Mouse (Mus musculus) frontal cortex, adult 2 months (tissue): ENCODE measurements around the gene Aig1. TPM values are rescaled to one million over a fixed set of nuclear protein-coding genes. Genes with fewer than 3 reads are reported as not detected.
A peak's percentile ranks its signal among the peaks of the same experiment; 100 is the strongest.

Experiments
- DNase-seq, 2 experiments: peaks; one replicate each; pipeline ENCODE4 v3.0.0; 2022; ENCODE audit warnings: low spot score in 1 of 2; ENCODE audit errors: extremely low spot score in 1 of 2
- polyA plus RNA-seq: library from polyadenylated mRNA; depleted of rRNA; stranded (reverse); fragments of >200 nt; gene quantifications from 2 replicates; pipeline ENCODE4 v1.2.3, GENCODE M21; 2012

Aig1 gene
- polyA plus RNA-seq, 1 experiment = 69.6 TPM

DNA sequence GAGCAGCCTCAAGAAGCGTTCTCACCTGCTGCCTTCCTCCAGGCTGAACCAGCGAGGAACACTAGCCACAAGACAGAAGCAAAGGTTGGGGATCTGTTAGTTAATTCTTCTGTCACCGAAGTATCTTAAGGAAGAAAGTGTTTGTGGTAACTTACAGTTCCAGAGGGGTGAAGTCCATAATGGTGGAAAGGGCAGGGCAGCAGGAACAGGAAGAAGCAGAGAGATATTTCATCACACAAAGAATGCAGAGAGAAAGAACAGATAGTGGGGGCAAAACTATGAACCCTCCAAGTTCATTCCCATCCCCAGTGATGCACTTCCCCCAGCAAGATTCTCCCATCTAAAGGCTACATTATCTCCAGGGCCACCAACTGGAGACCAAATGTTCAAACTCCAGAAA, 13.7 kb downstream of the Aig1 start:
- no peak for DNase-seq

DNA sequence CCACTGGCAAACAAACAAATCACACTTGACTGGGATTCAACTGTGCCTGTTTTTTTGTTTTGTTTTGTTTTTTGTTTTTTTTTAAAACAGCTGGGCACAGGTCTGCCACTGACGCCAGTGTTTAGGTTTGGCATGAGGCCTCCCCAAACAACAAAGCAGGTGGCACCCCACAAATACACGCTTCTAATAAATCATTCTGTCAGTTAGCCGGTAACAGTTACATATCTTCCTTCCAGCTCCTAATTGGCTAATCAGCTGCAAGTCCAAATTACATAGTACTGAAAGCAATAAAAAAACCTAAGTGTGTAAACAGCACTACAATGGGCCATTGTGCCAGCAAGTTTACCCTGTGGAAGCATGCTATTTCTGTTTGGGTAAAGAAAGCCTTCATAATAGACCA, 18.7 kb downstream of the Aig1 start:
- no peak for DNase-seq

- DNase-seq = no peak
Measured at GRCm38 (mm10) chr10:13849205-13849604, 19.6 kb downstream of the Aig1 start.

- peak; percentile 70 to 83 for DNase-seq
Measured at GRCm38 (mm10) chr10:13844864-13845263, 23.9 kb downstream of the Aig1 start.

DNA sequence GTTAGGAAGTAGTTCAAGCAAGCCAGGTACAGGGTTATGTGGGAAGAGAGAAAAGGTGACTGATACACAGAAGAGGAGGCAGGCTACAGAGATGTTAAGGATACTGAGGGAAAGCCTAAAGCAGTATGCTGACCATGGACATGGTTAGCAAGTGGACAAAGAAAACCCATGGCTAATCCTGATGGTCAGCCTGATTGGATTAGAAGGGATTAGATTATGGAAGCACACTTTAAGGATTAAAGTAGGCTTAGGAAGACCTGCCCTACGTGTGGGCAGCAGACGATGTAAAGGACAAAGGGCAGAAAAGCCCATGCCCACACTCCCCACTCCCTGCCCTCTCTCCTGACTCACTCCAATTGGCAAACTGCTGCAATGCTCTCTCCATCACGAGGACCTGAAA, 25.0 kb downstream of the Aig1 start:
- DNase-seq = no peak

- peak in 1 of 2 experiments; percentile 63 for DNase-seq
Measured at GRCm38 (mm10) chr10:13842855-13843254, 25.9 kb downstream of the Aig1 start.

DNA sequence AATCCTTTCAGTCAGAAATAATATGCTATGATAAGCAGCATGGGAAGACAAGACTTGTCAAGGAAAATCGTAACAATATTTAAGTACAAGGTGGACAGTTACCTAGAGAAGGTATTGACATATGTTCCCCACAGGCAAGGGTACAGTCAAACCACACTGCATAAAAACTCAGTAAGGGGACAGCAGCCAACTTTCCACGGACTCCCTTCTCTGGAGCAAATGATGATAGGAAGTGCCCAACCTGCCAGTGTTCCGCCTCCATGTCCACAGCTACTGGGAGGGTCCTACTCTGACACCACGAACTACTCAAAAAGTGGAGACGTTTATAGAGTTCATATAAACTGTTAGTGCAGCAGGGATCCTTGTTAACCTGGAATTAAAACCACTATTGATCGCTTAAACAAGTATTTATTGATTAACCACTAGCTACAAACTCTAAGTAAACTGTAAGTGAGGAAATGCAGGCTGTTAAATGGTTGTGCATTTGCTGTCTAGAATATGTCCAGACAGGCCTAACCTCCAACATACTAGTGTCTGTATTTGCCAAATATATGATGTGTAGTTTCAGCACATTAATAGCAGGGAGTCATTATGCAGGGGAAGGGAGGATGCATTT, 30.2 kb downstream of the Aig1 start:
- DNase-seq = no peak

- no peak for DNase-seq
Measured at GRCm38 (mm10) chr10:13837709-13838456, 30.9 kb downstream of the Aig1 start.

GRCm38 (mm10) chr10:13836956-13837355, 31.8 kb downstream of the Aig1 start:
- no peak for DNase-seq

GRCm38 (mm10) chr10:13835737-13836475, 32.9 kb downstream of the Aig1 start:
- DNase-seq = no peak

- peak in 1 of 2 experiments; percentile 54 for DNase-seq
Measured at GRCm38 (mm10) chr10:13834056-13834455, 34.7 kb downstream of the Aig1 start.

DNA sequence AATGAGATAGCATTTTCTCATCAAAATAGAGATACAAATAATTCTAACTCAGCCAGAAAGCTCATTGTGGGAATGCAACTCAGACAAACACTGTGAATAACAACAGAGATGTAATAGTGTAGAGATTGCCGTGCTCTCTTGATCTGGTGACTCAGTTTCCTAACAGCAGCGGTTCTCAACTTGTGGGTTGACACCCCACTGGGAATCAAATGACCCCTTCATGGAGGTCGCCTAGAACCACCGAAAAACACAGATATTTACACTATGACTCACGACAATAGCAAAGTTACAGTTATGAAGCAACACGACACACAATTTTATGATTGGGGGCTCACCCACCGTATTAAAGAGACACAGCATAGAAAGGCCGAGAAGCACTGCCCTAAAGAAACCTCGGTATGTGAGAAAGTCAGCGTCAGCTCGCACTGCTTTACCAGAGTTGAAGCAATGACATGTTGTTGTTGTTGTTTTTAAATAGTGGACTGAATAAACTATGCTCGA, 35.7 kb downstream of the Aig1 start:
- DNase-seq = no peak

DNA sequence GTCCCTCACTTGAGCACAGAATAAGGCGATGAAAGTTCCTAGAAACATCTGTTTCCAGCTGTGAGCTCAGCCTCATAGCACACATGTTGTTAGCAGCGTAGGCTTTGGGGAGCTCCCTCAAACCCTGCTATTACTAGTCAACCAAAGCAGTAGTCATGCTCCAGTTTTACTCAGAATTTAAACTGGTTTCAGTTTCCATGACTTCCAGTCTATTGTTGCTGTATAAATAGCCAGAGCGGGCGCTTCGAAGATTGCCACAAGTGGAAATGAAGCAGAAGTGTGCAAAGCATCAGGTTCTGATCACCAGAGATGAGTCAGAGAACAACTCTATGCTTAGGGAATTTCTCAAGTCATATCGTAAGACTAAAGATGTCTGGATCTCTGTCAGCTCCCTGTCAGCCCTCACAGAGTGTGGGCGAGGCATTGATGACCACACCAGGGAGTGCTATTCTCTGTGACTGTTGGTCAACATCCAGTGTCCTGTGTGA, 36.2 kb downstream of the Aig1 start:
- peak in 1 of 2 experiments; percentile 45 for DNase-seq

DNA sequence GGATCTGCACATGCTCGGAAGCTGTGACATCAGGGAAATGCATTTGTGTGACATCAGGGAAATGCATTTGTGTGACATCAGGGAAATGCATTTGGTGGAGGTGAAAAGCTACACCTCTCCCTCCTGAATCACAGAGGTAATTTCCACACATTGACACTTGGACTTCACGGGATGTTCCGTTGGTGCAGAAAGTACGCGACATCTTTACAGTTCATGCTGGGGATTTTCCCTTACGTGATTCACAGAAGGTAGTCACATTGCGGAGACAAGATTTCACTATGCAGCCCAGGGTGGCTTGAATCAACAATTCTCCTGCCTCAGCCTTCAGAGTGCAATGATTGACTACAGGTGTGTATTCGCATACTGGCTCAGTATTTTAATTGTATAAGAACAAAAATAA, 41.6 kb downstream of the Aig1 start:
- no peak for DNase-seq

DNA sequence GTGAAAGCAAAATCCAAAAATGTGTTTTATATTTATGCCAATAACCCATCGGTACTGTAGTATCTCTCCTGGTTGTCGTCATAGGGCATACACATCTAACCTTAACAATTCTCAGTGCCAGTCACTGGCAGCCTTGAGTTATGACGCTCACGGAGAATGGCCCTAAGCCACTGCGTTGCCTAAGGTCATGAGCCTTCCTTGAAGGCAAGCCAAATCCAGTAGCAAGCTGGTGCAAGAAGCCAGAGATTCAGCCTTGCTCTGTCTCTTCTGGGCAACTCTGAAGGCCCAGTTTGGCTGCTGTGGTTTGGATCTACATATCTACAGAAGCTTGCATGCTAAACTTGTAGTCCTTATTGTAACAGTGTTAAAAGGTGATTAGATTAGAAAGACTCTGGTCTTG, 55.2 kb downstream of the Aig1 start:
- no peak for DNase-seq

DNA sequence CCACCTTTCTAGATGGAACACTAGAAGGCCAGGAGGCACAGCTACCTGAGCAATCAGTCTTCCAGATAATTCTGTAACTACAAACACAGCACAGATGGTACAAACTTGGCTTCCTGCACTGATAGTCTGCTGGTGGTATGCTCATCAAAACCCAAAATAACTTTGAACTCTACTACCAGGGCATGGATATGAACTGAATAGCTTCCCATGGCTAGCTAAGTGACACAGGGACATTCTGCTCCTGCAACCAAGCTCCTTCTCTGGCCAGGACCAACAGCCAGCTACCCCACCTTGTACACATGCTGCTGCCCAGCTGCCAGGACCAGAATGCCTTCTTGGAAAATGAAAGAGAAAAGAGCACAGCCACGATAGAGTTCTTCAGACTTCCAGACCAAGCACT, 60.5 kb downstream of the Aig1 start:
- DNase-seq = no peak

- DNase-seq = no peak
Measured at GRCm38 (mm10) chr10:13806806-13807205, 62.0 kb downstream of the Aig1 start.

DNA sequence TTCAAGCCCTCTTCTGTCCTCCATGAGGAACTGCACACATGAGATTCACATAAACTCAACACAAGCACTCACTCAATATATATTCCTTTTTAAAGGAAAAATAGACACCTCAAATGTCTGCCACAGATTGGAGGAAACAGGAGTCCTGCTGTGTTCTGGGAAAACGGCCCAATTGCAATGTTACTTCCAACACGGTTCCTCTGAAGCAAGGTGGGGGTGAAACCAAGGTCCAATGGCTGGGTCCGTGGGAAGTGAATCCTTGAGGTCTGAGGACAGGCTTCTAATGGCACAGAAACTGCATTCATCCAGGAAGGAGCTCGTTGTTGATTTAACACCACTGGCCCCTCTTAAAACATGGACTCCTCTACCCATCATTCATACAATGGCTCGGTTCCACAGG, 67.5 kb downstream of the Aig1 start:
- no peak for DNase-seq

- DNase-seq = no peak
Measured at GRCm38 (mm10) chr10:13793458-13793857, 75.3 kb downstream of the Aig1 start.

DNA sequence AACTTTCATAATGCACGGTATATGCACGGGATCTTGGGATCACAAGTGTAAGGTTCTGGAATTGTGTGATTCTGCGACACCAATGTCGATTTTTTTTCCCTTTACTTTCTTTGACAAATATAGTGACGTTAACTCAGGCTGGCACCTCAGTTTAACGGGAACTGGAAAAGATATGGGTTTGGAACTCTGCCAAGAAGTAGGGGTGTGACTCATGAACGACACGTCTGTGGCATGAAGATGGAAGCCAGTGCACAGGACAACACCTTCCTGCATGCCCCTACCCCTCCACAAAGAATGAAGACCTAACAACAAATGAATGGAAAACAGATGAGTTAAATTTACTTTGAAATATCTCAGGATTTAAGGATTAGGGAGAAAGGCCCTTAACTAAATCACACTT, 76.0 kb downstream of the Aig1 start:
- no peak for DNase-seq

DNA sequence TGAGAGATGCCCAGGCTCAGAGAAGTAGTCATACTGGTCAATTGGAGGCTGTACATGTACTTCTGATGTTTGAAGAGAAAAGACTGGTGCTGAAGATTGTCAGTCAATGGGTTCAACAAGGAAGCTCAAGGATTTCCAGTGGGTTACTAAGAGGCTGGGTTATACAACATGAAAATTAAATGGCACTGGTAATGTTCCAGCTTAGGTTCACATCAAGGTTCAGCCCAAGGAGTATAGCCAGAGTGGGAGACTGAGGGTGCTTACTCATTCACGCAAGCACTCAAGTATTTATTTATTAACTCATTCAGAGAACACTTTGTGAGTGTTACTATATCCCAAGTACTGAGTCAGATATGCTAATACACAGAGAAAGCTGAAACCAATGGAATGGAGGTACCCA, 79.2 kb downstream of the Aig1 start:
- no peak for DNase-seq
